Mouse (Mus musculus): ENCODE data around the gene Sidt1. TPM values are rescaled to one million over a fixed set of nuclear protein-coding genes. Genes with fewer than 3 reads are reported as not detected.
A peak's percentile ranks its signal among the peaks of the same experiment; 100 is the strongest.

Gene Sidt1
- total and polyA plus RNA-seq, 3 experiments: not detected

- Histone ChIP-seq H3K27me3 (ENCODE audit: control insufficient read depth in 1 of 2, insufficient read depth in 2 of 2, low read length in 2 of 2) (no peaks in the 10 kb centered on the region; a peak in 1 of 4 replicates), H3K27ac (ENCODE audit: control insufficient read depth, low read depth, low read length) (no peak overlapping the region), H3K9ac (ENCODE audit: control insufficient read depth, low read depth, low read length, poor library complexity, severe bottlenecking) (no peak overlapping the region), H3K79me2 (ENCODE audit: control insufficient read depth, insufficient read depth, low read length, poor library complexity) (no peaks in the 10 kb centered on the region), H3K4me3 (ENCODE audit: control insufficient read depth in 1 of 2, insufficient read depth in 1 of 2, low read depth in 2 of 2, low read length in 2 of 2) (no peak overlapping the region), H3K36me3 (ENCODE audit: control insufficient read depth in 1 of 2, insufficient read depth in 2 of 2, low read length in 2 of 2) (no peaks in the 10 kb centered on the region), H3K4me1 (ENCODE audit: control insufficient read depth in 1 of 2, insufficient read depth in 2 of 2, low read length in 2 of 2) (no peaks in the 10 kb centered on the region), H3K9me3 (replicated peaks; ENCODE audit: insufficient read depth, low read length) (no peaks in the 10 kb centered on the region)
- DNase-seq (ENCODE audit: low read depth, low spot score): no peak
- no peak for TF ChIP-seq MYB (IDR thresholded peaks at IDR 0.05; ENCODE audit: low read depth, low read length)
- no peak for TF ChIP-seq NELFE (IDR thresholded peaks at IDR 0.05; ENCODE audit: low read depth, low read length)
- TF ChIP-seq ZNF384 (IDR thresholded peaks at IDR 0.05; ENCODE audit: low read depth, low read length): no peak
- no peak for TF ChIP-seq HCFC1 (IDR thresholded peaks at IDR 0.05; ENCODE audit: low read depth, low read length)
- TF ChIP-seq MAFK (IDR thresholded peaks at IDR 0.05; ENCODE audit: borderline replicate concordance, low read depth, low read length): no peak
- TF ChIP-seq TBP (IDR thresholded peaks at IDR 0.05; ENCODE audit: low read depth, low read length): no peak
- TF ChIP-seq E2F4 (IDR thresholded peaks at IDR 0.05; ENCODE audit: borderline replicate concordance, low read depth, low read length): no peak
- TF ChIP-seq BHLHE40 (IDR thresholded peaks at IDR 0.05; ENCODE audit: borderline replicate concordance, low read depth, low read length): no peak
- no peak for TF ChIP-seq MEF2A (IDR thresholded peaks at IDR 0.05; ENCODE audit: extremely low read depth, insufficient replicate concordance, low read depth, low read length, poor library complexity, severe bottlenecking)
- TF ChIP-seq SMC3 (IDR thresholded peaks at IDR 0.05; ENCODE audit: low read depth, low read length): no peak
- no peak for TF ChIP-seq JUND (IDR thresholded peaks at IDR 0.05; ENCODE audit: low read depth, low read length)
- TF ChIP-seq UBTF (IDR thresholded peaks at IDR 0.05; ENCODE audit: borderline replicate concordance, insufficient read depth, low read depth, low read length): no peak
- no peak for TF ChIP-seq ZKSCAN1 (IDR thresholded peaks at IDR 0.05; ENCODE audit: low read depth, low read length)
- TF ChIP-seq RAD21 (IDR thresholded peaks at IDR 0.05; ENCODE audit: low read depth, low read length): no peak
- no peak for TF ChIP-seq CHD1 (IDR thresholded peaks at IDR 0.05; ENCODE audit: low read depth, low read length)
- TF ChIP-seq GABPA (IDR thresholded peaks at IDR 0.05; ENCODE audit: low read depth, low read length): no peak
- no peak for TF ChIP-seq SIN3A (IDR thresholded peaks at IDR 0.05; ENCODE audit: low read length)
- no peak for TF ChIP-seq GATA1 (IDR thresholded peaks at IDR 0.05; ENCODE audit: low read depth, low read length)
- no peak for TF ChIP-seq ELF1 (IDR thresholded peaks at IDR 0.05; ENCODE audit: low read depth, low read length)
Observed at GRCm38 (mm10) chr16:44331154-44331553, 1.8 kb downstream of the Sidt1 start.

GRCm38 (mm10) chr16:44330657-44331056 lies 2.3 kb downstream of the Sidt1 start:
- no peaks in the 10 kb centered on the region for H3K4me1 ChIP-seq (ENCODE audit: control insufficient read depth in 1 of 2, insufficient read depth in 2 of 2, low read length in 2 of 2)
- no peak overlapping the region for H3K9ac ChIP-seq (ENCODE audit: control insufficient read depth, low read depth, low read length, poor library complexity, severe bottlenecking)

More at GRCm38 (mm10) chr16:44330657-44331056, 2.3 kb downstream of the Sidt1 start:
- H3K9me3 ChIP-seq (replicated peaks; ENCODE audit: insufficient read depth, low read length): no peaks in the 10 kb centered on the region
- no peak for TF ChIP-seq GABPA (IDR thresholded peaks at IDR 0.05; ENCODE audit: low read depth, low read length)
- peak; percentile 12 to 17 (median 13); a peak in 2 of 6 replicates for TF ChIP-seq CTCF (IDR thresholded peaks at IDR 0.05 in 2 of 3, conservative IDR thresholded peaks at IDR 0.05 in 1 of 3; ENCODE audit: control insufficient read depth in 1 of 3, insufficient read depth in 1 of 3, low read depth in 2 of 3, low read length in 3 of 3, poor library complexity in 1 of 3, severe bottlenecking in 1 of 3)
- H3K27me3 ChIP-seq (ENCODE audit: control insufficient read depth in 1 of 2, insufficient read depth in 2 of 2, low read length in 2 of 2): no peaks in the 10 kb centered on the region; a peak in 1 of 4 replicates
- no peaks in the 10 kb centered on the region for H3K79me2 ChIP-seq (ENCODE audit: control insufficient read depth, insufficient read depth, low read length, poor library complexity)
- H3K4me3 ChIP-seq (ENCODE audit: control insufficient read depth in 1 of 2, insufficient read depth in 1 of 2, low read depth in 2 of 2, low read length in 2 of 2): no peak overlapping the region
- no peaks in the 10 kb centered on the region for H3K36me3 ChIP-seq (ENCODE audit: control insufficient read depth in 1 of 2, insufficient read depth in 2 of 2, low read length in 2 of 2)
- no peak for DNase-seq (ENCODE audit: low read depth, low spot score)
- no peak overlapping the region for H3K27ac ChIP-seq (ENCODE audit: control insufficient read depth, low read depth, low read length)
